Mouse (Mus musculus): ENCODE results near the gene Kdm2a.

GRCm38 (mm10) chr19:4299126-4299525 is 99.0 kb downstream of the Kdm2a start:
- TF ChIP-seq CTCF (conservative IDR thresholded peaks at IDR 0.05; ENCODE audit: insufficient read depth, insufficient read length, low read depth, low read length) (no peak), POLR2A (IDR thresholded peaks at IDR 0.05; ENCODE audit: low read depth, low read length) (no peak)

All from kidney, adult 2 months (tissue).